ENCODE assay signal across 10 mouse cellular contexts in the genomic region with DNA sequence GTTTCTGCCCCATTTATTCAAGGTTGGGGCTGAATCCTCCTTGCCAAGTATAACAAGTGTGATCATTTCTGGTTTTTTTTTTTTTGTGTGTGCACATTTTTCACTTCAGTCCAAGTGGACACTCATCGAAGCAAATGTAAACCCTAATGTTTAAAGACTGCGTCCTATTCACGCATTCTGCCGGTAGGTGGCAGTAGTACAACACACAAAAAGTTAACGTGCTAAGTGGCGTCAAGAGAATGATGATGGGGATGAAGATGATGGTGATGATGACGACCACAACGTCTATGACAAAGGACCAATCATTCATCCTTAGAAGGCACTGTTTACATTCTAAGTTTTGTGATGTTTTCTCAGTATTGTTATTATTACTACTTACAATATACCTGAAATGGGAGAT.
DNase-seq lines count a peak whose midpoint lies in the region; ATAC-seq and TF ChIP-seq lines count a peak whose summit lies in the region.
"Had no signal": no experiment of that assay in that cellular context is flagged by ENCODE, and none has a peak within 500 bp of the region (broad histone marks: within the 10 kb centered on the region; RNA-seq: fewer than 3 reads in every experiment).

No protein-coding gene starts in this region.

- no peak overlapping the region for H3K27ac ChIP-seq in hindbrain, embryonic 14.5 days
- no peak overlapping the region for H3K27ac ChIP-seq in hindbrain, embryonic 16.5 days (ENCODE audit: low read depth, low read length)
- no peak overlapping the region for H3K27ac ChIP-seq in hindbrain, postnatal 0 days
- no peak overlapping the region for H3K27ac ChIP-seq in liver, postnatal 0 days (ENCODE audit: low read depth)
- H3K27ac ChIP-seq: embryonic facial prominence, embryonic 12.5 days; liver, embryonic 15.5 days had no signal

- H3K27me3 ChIP-seq in hindbrain, embryonic 14.5 days (ENCODE audit: control insufficient read depth, insufficient read depth, low read length) = no peaks in the 10 kb centered on the region
- no peaks in the 10 kb centered on the region for H3K27me3 ChIP-seq in hindbrain, embryonic 16.5 days (replicated peaks; ENCODE audit: control insufficient read depth, insufficient read depth, low read length)
- H3K27me3 ChIP-seq in hindbrain, postnatal 0 days (ENCODE audit: insufficient read depth, low read length) = 0 out of 2 replicates have a peak, but pooled peaks cover 4% of the 10 kb centered on the region
- no peaks in the 10 kb centered on the region for H3K27me3 ChIP-seq in liver, postnatal 0 days (ENCODE audit: insufficient read depth, low read length)
- H3K27me3 ChIP-seq: embryonic facial prominence, embryonic 12.5 days; liver, embryonic 15.5 days had no signal

- H3K9ac ChIP-seq in hindbrain, embryonic 14.5 days = no peak overlapping the region
- no peak overlapping the region for H3K9ac ChIP-seq in hindbrain, embryonic 16.5 days (ENCODE audit: low read depth, low read length)
- H3K9ac ChIP-seq in hindbrain, postnatal 0 days (replicated peaks; ENCODE audit: low read length) = no peak overlapping the region
- H3K9ac ChIP-seq in liver, postnatal 0 days (replicated peaks) = no peak overlapping the region
- H3K9ac ChIP-seq: embryonic facial prominence, embryonic 12.5 days; liver, embryonic 15.5 days had no signal

- H3K4me2 ChIP-seq in hindbrain, embryonic 14.5 days (replicated peaks) = no peak overlapping the region
- no peak overlapping the region for H3K4me2 ChIP-seq in hindbrain, embryonic 16.5 days (ENCODE audit: low read length)
- H3K4me2 ChIP-seq in hindbrain, postnatal 0 days (ENCODE audit: low read depth, low read length) = no peak overlapping the region
- no peak overlapping the region for H3K4me2 ChIP-seq in liver, postnatal 0 days (ENCODE audit: low read depth, low read length)
- H3K4me2 ChIP-seq: embryonic facial prominence, embryonic 12.5 days; liver, embryonic 15.5 days had no signal

- H3K4me1 ChIP-seq in hindbrain, embryonic 14.5 days (replicated peaks; ENCODE audit: control insufficient read depth, insufficient read depth, low read length) = no peaks in the 10 kb centered on the region
- H3K4me1 ChIP-seq in hindbrain, embryonic 16.5 days (ENCODE audit: control insufficient read depth, insufficient read depth, low read depth, low read length) = no peaks in the 10 kb centered on the region
- no peaks in the 10 kb centered on the region for H3K4me1 ChIP-seq in hindbrain, postnatal 0 days (ENCODE audit: insufficient read depth, low read length)
- H3K4me1 ChIP-seq in liver, postnatal 0 days (ENCODE audit: insufficient read depth) = no peaks in the 10 kb centered on the region
- H3K4me1 ChIP-seq: liver, embryonic 15.5 days had no signal

- TF ChIP-seq CTCF in hindbrain, postnatal 0 days (IDR thresholded peaks at IDR 0.05; ENCODE audit: low read depth) = peak; percentile 92
- TF ChIP-seq CTCF in liver, postnatal 0 days (IDR thresholded peaks at IDR 0.05; ENCODE audit: low read depth) = peak; percentile 73

- no peaks in the 10 kb centered on the region for H3K9me3 ChIP-seq in hindbrain, embryonic 14.5 days (ENCODE audit: control insufficient read depth, low read length)
- H3K9me3 ChIP-seq in hindbrain, embryonic 16.5 days (ENCODE audit: control insufficient read depth, low read length) = no peaks in the 10 kb centered on the region
- H3K9me3 ChIP-seq in hindbrain, postnatal 0 days (ENCODE audit: low read length) = no peaks in the 10 kb centered on the region
- no peaks in the 10 kb centered on the region for H3K9me3 ChIP-seq in liver, postnatal 0 days (ENCODE audit: low read length)
- H3K9me3 ChIP-seq: embryonic facial prominence, embryonic 12.5 days; liver, embryonic 15.5 days had no signal

- no peak for TF ChIP-seq EP300 in liver, postnatal 0 days (IDR thresholded peaks at IDR 0.05; ENCODE audit: low read depth)

- H3K4me3 ChIP-seq in hindbrain, embryonic 14.5 days (replicated peaks; ENCODE audit: low read length) = no peak overlapping the region
- H3K4me3 ChIP-seq in hindbrain, embryonic 16.5 days (ENCODE audit: low read length) = no peak overlapping the region
- no peak overlapping the region for H3K4me3 ChIP-seq in hindbrain, postnatal 0 days (ENCODE audit: low read length)
- H3K4me3 ChIP-seq in liver, postnatal 0 days (ENCODE audit: low read depth, low read length) = no peak overlapping the region
- H3K4me3 ChIP-seq: embryonic facial prominence, embryonic 12.5 days; liver, embryonic 15.5 days had no signal

- 10% methylated on average over 8 of the region's 8 CpGs for WGBS in hindbrain, embryonic 14.5 days
- WGBS in hindbrain, embryonic 16.5 days = 7% methylated on average over 8 of the region's 8 CpGs
- 10% methylated on average over 8 of the region's 8 CpGs for WGBS in hindbrain, postnatal 0 days
- 9% methylated on average over 8 of the region's 8 CpGs for WGBS in liver, postnatal 0 days (ENCODE audit: insufficient replicate concordance)

- peak; percentile 76 for DNase-seq in hindbrain, embryonic 14.5 days (ENCODE audit: low spot score)
- peak; percentile 33 for DNase-seq in Muller cell, postnatal 12 days (ENCODE audit: inconsistent ontology term)
- DNase-seq in cerebellum, postnatal 4 days (ENCODE audit: low spot score in 2 of 2) = peak; percentile 39 to 46
- DNase-seq in hindbrain, postnatal 0 days (ENCODE audit: low spot score) = peak; percentile 80
- peak; percentile 14 for DNase-seq in liver, postnatal 0 days
- DNase-seq in right cerebral cortex, postnatal 4 days = peak; percentile 70
- no peak for DNase-seq in spleen, postnatal 10 days (ENCODE audit: low spot score in 2 of 2)

- no peak for ATAC-seq in hindbrain, embryonic 14.5 days (ENCODE audit: low FRiP score)
- ATAC-seq in hindbrain, embryonic 16.5 days = no peak
- ATAC-seq in hindbrain, postnatal 0 days = no peak
- no peak for ATAC-seq in liver, postnatal 0 days

- no peaks in the 10 kb centered on the region for H3K36me3 ChIP-seq in hindbrain, embryonic 14.5 days (replicated peaks; ENCODE audit: control insufficient read depth, insufficient read depth)
- no peaks in the 10 kb centered on the region for H3K36me3 ChIP-seq in hindbrain, embryonic 16.5 days (ENCODE audit: control insufficient read depth, insufficient read depth, low read length)
- H3K36me3 ChIP-seq in hindbrain, postnatal 0 days (ENCODE audit: insufficient read depth, low read length) = no peaks in the 10 kb centered on the region
- no peaks in the 10 kb centered on the region for H3K36me3 ChIP-seq in liver, postnatal 0 days (replicated peaks; ENCODE audit: insufficient read depth, low read length)
- H3K36me3 ChIP-seq: embryonic facial prominence, embryonic 12.5 days; liver, embryonic 15.5 days had no signal

Comparison
In these comparisons a context has a peak if more than half of its experiments do, and no peak if none do; other contexts are left out.
1. DNase-seq: peak in hindbrain, embryonic 14.5 days (single experiment), Muller cell, postnatal 12 days (single experiment), cerebellum, postnatal 4 days (2 of 2), hindbrain, postnatal 0 days (single experiment), liver, postnatal 0 days (single experiment) and right cerebral cortex, postnatal 4 days (single experiment); none in spleen, postnatal 10 days (0 of 2).